Mouse (Mus musculus): ENCODE measurements around the gene Zfp598.
A peak's percentile ranks its signal among the peaks of the same experiment; 100 is the strongest.
"Not testable (repeated sequence)": the region's sequence is repeated elsewhere in the genome, so short reads cannot be mapped to it uniquely, and the experiment has no call there.

The Zfp598 gene

DNA sequence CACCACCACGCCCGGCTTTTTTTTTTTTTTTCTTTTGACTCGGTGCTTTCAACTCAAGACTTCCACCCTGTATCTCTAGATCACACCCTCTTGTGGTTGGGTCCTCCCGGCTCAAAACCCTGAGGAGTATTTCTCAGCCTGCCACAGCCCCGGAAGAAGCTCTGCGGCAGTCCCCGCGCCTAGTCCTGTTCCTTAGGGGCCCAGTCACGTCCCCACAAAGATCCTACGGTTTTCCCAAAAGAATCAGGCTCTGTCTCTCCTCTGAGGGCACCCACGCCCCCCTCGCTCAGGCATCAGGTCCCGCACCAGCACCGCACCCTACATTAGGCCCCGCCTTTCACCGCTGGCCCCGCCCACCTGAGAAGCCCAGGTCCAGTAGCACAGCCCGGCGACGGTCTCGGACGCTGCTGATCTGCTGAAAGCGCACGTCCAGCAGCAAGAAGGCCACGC is 17.7 kb downstream of the Zfp598 start:
- DNase-seq (ENCODE audit: low spot score in 2 of 2) = no peak

DNA sequence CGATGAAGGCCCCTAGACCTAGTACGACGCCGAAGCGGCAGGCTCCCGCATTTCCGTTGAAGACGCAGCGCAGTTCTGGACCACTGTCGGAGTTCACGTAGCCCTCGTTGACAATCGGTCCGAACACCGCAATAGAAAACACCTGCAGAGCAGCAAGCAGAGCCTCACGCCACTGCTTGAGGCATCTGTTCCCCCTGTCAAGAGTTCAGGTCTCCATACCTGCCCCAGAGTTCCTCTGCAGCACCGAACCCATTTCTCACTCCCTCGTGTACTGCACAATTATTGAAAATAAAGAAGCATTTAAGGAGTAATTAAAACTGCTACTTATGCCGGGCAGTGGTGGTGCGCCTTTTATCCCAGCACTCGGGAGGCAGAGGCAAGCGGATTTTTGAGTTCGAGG is 18.1 kb downstream of the Zfp598 start:
- DNase-seq (ENCODE audit: low spot score in 2 of 2) = no peak

DNA sequence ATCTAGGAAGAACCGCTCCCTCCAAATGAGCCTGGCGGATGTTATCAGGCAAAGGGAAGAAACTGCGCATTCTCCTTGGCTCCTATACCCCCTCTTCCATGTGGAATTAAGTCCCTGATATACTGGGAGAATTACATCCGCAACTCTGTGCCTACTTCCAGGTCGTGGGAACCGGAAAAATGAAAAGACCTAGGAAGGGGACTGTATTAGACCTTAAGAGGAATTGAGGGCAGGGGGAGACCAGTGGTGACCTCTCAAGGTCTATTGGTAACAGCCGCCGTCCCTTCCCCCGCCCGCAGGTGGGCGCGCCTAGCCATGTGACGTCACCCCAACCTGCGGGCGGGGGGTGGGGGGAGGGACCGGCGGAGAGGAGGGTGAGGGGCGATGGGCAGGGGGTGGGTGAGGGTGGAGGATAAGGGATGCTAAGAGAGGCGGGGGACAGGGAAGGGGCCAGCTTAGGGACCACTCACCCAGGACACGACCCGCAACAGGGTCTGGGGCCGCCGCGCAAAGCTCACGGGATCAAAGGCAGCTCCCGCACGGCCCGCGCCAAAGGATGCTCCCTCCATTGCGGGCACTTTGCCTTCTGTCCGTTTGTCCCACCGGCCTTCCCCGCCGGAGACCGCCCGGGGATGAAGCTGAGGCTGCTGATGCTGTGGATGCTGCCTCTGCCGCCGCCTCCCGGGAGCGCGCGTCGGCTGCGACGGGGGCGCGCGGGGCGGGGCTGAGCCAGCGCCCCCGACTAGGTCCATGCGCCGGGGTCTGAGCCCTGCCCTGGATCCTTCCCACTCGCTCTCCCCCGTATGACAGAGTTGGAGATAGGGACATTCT is 20.0 kb downstream of the Zfp598 start, which contains the start of gene Syngr3:
Gene Syngr3 (minus strand): TSS at position 705 of the 831 bp plus-strand sequence.
- DNase-seq (ENCODE audit: low spot score in 2 of 2) = peak; percentile 57 to 60

DNA sequence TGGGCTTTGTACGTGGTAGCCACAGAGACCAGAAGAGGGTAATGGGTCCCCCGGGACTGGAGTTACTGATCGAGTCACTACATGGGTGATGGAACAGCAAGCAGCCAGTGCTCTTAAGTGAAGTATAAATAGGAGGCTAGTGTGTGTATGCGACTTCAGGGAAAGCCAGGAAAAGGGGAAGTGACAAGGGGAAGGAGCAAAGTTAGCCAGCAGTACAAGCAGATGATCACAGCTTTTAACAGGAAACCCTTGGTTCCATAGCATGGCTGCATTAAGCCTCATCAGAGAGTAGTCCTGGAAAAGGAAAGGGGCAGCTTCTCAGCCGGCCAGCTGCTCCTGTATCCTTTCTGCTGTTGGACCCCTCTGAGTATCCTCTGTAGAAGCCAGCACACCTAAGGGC is 22.9 kb downstream of the Zfp598 start:
- DNase-seq (ENCODE audit: low spot score in 2 of 2) = no peak

DNA sequence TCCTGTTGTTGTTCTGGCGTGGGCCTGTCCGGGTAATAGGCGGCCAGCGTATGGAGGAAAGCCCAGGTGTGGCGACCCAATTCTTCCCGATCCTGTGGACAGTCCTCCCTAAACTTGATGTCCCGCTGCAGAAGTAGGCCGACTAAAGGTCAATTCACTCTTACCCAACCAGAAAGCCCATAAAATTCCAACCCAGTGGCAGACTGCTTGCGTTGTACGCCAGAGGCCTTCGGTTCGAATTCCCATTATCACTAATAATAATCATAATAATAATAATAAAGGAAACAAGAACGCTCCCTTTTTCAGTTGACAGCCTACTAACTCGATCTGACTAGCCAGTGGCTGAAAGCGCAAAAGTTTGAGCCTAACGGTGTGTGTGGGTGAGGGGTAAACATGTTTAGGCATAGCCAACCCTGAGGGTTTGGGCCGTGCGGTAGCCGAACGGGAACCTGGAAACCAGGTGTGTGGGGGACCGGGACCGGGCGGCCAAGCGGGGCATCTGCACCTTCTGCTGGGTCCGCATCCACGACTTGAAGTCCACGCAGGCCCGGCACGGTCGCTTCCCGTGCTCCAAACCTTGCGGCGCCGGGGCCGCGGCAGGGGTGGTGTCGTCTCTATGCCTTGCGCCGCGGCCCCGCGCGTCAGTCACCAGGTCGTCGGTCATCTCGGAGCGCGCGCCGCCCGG is 26.0 kb downstream of the Zfp598 start:
- DNase-seq (ENCODE audit: low spot score in 2 of 2) = no peak

DNA sequence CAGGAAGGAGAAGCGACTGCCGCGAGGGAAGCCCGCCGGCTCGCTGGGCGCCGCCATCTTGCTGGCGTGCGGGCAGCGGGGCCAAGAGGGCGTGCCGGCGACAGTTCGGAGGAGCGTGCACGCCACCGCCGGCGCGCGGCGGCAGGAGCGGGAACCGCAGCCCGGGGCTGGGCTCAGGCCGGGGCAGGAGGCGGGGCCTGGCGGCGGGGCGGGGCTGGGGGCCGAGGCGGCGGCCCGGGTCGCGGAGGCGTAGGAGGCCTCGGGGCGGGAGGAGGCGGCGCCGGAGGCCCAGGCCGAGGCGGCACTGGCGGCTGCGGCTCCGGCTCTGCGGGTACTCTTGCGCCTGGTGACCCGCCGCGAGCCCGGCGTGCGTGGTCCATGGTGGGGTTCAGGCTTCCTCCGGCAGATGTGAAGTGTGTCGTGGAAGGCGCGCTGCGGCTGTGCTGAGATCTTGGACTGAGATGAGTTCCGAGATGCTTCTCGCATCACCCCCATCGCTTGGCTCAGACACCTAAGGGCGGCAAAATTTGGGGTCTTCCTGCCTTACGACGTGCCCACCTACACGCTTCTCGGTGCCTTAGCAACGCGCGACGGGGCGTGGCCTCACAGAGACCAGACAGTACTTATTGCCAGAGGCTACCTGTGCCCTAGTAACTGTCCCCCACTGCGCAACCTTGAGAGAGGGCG is 26.7 kb downstream of the Zfp598 start, which contains the start of the genes Gfer and Noxo1:
Gene Gfer (minus strand): TSS at position 146 of the 687 bp plus-strand sequence.
Gene Noxo1 (plus strand): TSS at position 224 of the 687 bp plus-strand sequence.
- DNase-seq (ENCODE audit: low spot score in 2 of 2) = peak; percentile 74 to 80

DNA sequence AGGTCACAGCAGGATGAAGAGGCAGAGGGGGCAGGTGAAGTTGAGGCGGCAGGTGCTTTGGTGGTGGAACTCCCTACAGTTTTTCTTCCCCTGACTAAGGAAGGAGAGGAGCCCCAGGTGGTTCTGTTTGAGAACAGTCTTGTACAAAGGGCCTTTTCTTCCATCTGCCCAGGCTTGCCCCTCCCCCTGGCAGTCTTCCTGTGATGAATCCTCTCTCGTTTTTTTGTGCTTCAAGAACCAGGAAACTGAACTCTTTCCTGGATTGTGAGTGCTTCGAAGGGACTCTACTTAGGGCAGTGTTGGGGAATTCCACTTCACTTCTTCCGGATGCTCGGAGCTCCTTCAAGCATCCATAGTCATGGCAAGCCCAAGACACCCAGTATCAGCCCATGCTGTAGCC is 28.5 kb downstream of the Zfp598 start:
- no peak for DNase-seq (ENCODE audit: low spot score in 2 of 2)

DNA sequence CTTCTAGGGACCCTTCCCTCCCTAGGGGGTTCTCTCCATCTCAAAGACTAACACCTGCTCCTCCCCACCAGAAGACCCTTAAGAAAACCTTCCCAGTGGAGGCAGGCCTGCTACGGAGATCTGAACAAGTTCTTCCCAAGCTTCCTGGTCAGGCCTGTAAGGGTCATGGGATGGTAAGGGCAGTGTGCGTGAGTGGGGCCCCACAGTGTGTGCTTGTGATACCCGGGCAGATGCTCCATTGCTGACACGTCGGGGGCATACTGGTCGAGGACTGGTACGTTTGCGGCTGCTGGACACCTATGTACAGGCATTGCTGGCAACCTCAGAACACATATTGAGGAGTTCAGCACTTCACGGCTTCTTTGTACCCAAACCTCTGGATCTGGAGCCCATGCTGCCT is 29.2 kb downstream of the Zfp598 start:
- no peak for DNase-seq (ENCODE audit: low spot score in 2 of 2)

DNA sequence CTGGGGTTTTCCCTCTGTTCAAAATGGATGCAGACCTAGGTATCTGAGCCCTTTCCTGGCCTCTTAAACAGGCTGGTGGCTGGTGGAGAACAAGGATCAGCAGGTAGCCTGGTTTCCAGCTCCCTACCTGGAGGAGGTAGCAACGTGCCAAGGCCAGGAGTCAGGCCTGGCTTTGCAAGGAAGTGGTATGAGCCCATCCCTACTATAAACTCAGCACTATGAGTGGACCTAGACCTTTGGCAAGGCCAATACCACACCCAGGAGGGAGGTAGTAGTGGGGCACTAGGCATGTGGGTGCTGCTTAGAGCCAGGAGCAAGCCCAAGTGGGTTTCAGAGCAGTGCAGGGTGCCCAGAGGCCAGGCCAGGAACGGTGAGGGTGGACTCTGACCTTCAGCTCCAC is 30.0 kb downstream of the Zfp598 start:
- DNase-seq (ENCODE audit: low spot score in 2 of 2) = no peak

DNA sequence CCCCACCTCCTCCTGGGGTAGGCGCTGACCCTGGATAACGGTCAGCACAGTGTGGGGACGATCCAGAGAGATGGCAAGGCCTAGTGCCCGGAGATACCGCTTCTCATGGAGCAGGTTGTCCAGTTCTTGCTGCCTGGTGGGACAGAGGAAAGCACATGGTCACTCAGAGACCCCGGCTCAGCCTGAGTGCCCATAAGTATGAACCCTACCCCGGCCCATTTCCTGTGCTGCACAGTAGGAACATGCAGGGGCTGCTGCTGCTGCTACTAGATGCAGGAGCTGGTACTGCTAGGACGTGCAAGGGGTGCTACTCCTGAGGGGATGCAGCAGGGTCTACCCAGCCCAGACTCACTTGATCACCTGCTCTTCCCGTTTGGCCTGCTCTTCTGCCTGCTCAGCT is 31.8 kb downstream of the Zfp598 start:
- no peak for DNase-seq (ENCODE audit: low spot score in 2 of 2)

DNA sequence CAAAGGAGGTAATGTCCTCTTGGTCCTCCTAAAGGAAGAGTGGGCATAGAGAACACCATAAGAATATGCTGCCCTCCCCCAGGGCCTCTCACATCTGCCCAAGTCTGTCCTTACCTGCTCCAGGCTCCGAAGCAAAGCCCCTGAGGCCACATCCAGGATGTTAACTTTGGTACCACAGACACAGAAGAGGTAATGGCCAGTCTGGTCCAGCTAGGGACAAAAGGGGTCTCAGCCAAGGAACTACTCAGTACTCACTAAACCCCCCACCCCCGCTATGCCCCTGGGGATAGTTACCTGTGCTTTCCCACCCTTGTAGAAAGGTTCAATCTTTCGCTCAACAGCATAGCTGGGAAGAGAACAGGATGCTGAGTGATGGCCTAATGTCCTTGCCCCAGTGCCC is 36.3 kb downstream of the Zfp598 start:
- no peak for DNase-seq (ENCODE audit: low spot score in 2 of 2)

DNA sequence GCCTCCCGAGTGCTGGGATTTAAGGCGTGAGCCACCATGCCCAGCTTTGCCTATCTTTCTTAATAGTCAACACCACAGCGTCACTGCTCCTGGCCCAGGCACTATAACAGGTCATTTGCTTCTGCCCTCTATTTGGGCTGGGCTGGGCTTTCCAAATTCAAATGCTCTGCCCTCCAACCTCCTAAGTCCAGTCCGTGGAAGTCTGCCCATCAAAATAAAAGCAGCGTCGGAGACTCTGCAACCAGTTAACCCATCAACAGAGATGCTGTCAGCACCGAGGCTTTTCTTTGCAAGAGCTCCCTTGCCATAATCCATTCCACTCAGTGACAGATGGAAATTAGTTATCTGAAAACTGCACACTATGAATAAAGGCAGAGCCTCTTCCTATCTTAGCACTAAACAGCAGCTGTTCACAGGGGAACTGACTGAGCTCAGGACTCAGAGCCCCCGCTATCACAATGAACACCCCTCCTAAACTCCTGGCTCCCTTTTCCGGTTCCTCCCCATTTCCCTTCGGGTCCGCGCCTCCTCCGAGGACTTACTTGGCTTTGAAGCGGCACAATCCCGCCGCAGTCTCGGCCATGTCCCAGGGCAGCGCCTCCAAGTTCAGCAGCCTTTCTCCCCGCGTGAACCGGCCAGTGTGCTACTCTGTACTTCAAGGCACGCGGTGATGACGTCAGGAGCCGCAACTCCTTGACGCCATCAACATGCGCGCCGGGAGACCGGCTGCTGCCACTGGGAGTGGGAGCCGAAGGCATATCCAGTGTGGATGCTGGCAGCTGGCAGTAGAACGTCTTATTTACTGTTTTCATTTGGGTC is 37.7 kb downstream of the Zfp598 start, which contains the start of gene Tbl3:
Gene Tbl3 (minus strand): TSS at position 679 of the 819 bp plus-strand sequence.
- peak; percentile 95 to 98 for DNase-seq (ENCODE audit: low spot score in 2 of 2)

DNA sequence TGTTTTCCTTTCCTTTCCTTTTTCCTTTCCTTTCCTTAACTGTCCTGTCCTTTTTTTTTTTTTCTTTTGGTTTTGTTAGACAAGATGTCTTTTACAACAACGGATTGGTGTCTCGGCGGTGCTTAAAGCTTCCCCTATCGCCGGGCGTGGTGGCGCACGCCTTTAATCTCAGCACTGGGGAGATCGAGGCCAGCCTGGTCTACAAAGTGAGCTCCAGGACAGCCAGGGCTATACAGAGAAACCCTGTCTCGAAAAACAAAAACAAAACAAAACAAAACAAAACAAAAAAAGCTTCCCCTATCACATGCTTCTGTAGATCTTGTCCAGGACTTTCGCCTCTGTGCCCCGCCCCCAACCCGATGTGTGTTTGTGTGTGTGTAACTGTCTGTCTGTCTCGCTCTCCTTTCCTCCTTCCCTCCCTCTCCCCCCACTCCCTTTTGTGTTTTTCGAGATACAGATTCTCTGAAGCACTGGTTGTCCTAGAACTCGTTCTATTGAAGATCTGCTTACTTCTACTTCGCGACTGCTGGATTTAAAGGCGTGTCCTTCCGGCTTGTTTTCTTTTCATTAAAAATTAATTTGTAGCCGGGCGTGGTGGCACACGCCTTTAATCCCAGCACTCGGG is 38.4 kb downstream of the Zfp598 start:
- no peak for DNase-seq (ENCODE audit: low spot score in 2 of 2)

DNA sequence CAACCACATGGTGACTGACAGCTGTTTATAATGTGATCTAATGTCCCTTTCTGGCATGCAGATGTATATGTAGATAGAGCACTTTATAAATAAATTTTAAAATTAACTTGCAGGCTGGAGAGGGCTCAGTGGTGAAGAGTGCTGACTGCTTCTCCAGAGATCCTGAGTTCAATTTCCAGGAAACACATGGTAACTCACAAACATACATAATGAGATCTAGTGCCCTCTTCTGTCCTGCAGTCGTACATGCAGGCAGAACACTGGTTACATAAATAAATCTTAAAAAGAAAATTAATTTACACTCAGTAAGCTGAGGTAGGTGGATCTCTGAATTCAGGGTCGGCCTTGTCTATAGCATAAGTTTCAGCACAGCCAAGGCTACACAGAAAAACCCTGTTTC is 39.2 kb downstream of the Zfp598 start:
- no peak for DNase-seq (ENCODE audit: low spot score in 2 of 2)

DNA sequence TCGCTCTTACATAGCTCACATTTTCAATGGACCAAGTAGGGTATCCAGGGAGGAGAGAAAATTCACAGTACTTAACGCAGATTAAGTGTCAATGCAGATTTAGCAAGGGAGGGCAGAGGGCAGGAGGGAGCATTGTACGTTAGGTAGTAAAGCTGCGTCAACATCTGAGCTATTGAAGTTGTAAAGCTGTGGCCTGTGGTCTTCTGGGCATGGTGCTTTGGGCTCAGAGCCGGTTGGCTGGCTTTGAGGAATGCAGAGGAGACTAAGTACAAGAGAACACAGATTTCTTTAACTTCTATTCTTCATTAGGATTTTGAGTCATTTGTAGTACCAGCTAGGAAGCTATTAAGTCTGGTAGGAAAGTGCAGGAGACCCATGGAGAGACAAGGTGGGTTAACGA is 46.1 kb downstream of the Zfp598 start:
- no peak for DNase-seq (ENCODE audit: low spot score in 2 of 2)

DNA sequence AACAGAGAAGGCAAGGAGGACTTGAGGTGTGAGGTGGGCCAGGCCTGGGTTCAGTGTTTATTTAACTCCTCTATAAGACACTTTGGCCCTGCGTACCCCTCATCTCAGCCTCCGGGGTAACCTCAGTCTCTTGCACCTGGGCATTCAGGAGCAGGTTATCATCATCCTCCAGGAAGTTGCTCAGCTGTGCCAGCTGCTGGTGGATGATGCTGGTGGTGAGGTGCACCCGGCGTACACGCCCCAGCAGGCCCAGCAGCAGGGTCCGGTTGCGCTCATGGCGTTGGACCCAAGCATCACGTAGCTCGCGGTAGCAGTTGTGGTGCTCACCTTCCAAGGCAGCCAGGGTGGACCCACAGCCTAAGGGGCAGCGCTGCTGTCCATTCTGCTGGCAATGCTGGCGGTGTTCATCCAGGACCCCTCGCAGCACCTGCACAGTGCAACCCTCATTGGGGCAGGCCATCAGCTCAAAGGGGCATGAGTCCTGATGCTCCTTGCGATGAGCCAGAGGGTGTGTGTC is 46.7 kb downstream of the Zfp598 start:
- no peak for DNase-seq (ENCODE audit: low spot score in 2 of 2)

DNA sequence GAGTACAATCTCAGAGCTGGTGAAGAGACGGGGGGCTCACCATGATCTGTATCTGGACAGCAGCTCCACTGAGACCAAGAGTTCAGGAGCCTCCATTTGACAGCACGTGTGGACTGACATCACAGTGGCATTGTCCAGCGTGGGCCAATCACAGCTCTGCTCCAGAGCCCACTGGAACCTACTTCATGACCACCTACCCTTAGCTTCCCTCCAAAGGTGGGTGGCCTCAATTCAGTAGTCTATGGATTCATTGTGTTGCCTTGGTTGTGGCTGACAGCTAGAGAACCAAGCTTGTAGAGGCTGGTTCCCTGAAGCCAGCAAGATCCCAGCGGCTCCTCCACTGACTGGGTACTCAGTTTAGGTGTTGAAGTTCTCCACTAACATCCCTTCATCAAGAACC is 48.5 kb downstream of the Zfp598 start, which contains the start of the genes Rnf151 and Rps2:
Gene Rnf151 (minus strand): TSS at position 121 of the 400 bp plus-strand sequence.
Gene Rps2 (plus strand): TSS at position 174 of the 400 bp plus-strand sequence.
- DNase-seq (ENCODE audit: low spot score in 2 of 2) = no peak

DNA sequence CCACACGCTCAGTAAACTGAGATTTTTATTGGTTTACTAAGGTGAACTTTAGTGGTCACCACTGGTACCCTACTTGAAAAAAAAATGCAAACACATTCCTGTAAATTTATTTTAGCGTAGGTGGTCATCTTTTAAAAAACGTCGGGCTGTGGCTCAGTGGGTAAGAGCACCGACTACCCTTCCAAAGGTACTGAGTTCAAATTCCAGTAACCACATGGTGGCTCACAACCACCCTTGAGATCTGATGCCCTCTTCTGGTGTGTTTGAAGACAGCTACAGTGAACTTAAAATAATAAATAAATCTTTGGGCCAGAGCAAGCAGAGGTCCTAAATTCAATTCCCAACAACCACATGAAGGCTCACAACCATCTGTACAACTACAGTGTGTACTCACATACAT is 49.5 kb downstream of the Zfp598 start:
- not testable (repeated sequence) for DNase-seq (ENCODE audit: low spot score in 2 of 2)

DNA sequence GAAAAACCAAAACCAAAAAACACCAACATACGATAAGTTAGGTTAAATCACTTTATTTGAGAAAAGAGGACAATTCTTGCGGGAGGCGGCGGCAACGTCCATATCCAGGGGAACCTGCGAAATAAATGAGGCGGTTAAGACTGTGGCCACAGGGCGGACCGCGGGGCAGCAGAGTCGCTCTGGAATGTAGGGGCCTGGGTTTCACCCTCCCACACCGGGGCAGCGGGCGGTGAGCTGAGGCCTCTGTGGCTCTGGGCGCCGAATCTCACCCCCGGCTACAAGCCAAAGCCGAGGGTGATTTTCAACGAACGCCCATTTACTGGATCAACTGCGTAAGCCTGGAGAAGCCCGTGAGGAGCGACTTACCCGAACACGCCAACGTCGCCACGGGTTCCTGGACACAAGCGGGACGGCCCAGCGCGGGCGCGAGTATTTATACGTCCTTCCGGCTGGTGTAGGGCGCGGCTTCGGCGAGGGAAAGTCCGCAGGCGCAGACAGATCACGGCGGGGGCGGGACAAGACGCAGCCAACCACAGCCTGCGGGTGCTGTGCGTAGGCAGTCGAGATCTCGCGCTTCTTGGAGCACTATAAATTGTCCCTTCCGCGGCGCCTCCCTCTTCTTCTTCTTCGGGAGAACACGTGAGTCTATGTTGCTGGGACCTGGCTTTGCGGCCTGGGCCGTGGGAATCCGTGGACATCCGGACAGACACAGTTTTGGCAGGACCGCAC is 50.2 kb downstream of the Zfp598 start:
- DNase-seq (ENCODE audit: low spot score in 2 of 2) = peak; percentile 99

DNA sequence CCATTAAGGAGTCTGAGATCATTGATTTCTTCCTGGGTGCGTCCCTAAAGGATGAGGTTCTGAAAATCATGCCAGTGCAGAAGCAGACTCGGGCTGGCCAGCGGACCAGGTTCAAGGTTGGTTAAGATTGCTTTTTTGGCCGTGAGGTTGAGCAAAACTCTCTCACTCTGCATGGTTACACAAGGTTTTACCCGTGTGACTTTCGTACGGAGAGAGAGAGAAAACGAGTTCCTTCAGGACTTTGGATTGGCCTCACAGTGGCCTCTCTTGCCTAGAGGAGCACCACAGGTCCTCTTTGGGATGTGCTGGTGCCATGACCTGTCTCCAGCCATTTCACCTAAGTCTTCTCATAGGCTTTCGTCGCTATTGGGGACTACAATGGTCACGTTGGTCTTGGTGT is 51.1 kb downstream of the Zfp598 start:
- not testable (repeated sequence) for DNase-seq (ENCODE audit: low spot score in 2 of 2)

Measured in frontal cortex, postnatal 36 days (tissue).